Mouse (Mus musculus): ENCODE data around the gene Hand1. TPM values are rescaled to one million over a fixed set of nuclear protein-coding genes. Genes with fewer than 3 reads are reported as not detected.

The Hand1 gene
- polyA plus RNA-seq, 1 experiment, result not detected

GRCm38 (mm10) chr11:57779824-57780223 is 52.8 kb downstream of the Hand1 start:
- WGBS, result 95% methylated on average over 14 of the region's 14 CpGs
- no peak overlapping the region for H3K4me3 ChIP-seq (ENCODE audit: insufficient read depth, low read depth, low read length)
- no peak for TF ChIP-seq CTCF (IDR thresholded peaks at IDR 0.05; ENCODE audit: insufficient read depth, low read depth, low read length)
- TF ChIP-seq POLR2A (IDR thresholded peaks at IDR 0.05; ENCODE audit: insufficient read depth, low read depth, low read length), result no peak
- no peak overlapping the region for H3K27ac ChIP-seq (ENCODE audit: insufficient read depth, low read depth, low read length)
- peaks cover 9% of the 10 kb centered on the region; the same call in 1 of the 2 replicates for H3K4me1 ChIP-seq (ENCODE audit: control insufficient read depth, insufficient read depth, low read length)

Other genes starting within 250 kb of the Hand1 start
- gene Galnt10, start 187.4 kb downstream of the Hand1 start, polyA plus RNA-seq (2012; ENCODE audit: insufficient read depth, insufficient read length, low replicate concordance, missing spikeins), result not detected in 2 replicates
- not detected in 2 replicates for gene Sap30l, start 31.2 kb downstream of the Hand1 start, polyA plus RNA-seq (2012; ENCODE audit: insufficient read depth, insufficient read length, low replicate concordance, missing spikeins)
- not detected in 2 replicates for gene Larp1, start 176.2 kb upstream of the Hand1 start, polyA plus RNA-seq (2012; ENCODE audit: insufficient read depth, insufficient read length, low replicate concordance, missing spikeins)